Mouse (Mus musculus): ENCODE data around the gene Cstf1. TPM values are rescaled to one million over a fixed set of nuclear protein-coding genes. Genes with fewer than 3 reads are reported as not detected.

Cstf1 gene
- polyA plus RNA-seq, 1 experiment from 2014 or later: 19.4 TPM

DNA sequence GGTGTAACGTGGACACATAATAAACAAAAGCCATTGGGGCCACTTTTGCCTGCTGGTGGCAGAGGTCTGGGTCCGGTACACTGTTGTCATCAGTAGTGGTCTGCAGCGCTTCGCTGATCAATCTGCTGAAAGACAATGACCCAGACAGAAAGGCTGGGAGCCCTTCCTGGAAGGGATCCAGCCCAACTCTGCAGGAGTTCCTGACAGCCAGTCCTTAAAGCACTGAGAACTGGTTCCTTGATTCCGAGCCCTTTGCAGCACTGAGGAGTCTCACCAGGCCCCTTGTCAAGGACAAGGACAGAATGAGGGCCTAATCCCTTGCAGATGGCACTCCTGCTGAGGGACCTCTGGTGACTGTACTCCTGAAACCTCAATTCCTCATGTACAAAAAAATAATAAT, 28.9 kb upstream of the Cstf1 start:
- H3K27ac ChIP-seq (ENCODE audit: low read length): no peak overlapping the region
- 56% methylated on average over 5 of the region's 5 CpGs for WGBS

DNA sequence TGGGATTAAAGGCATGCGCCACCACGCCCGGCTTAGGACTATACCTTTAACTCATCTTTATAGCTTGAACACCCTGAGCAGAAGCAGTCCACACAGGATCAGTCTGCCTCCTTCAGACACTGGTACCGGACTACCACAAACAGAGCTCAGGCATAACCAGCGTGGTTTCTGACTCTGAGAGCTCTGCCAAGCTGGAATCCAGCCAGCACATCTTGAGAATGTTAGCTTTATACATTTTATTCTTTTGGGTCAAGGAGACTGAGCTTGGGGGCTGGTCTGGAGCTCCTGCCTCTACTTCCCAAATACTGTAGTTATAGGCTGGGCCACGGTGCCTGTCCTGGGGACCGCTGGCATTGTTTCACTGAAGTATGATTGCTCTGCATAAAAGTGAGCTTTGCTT, 26.7 kb upstream of the Cstf1 start:
- WGBS: 78% methylated on average over 7 of the region's 7 CpGs
- H3K4me2 ChIP-seq (replicated peaks; ENCODE audit: low read depth, low read length): no peak overlapping the region
- H3K36me3 ChIP-seq (ENCODE audit: insufficient read depth, low read length): no peaks in the 10 kb centered on the region
- H3K9ac ChIP-seq (replicated peaks; ENCODE audit: low read depth): no peak overlapping the region
- no peaks in the 10 kb centered on the region for H3K27me3 ChIP-seq (replicated peaks; ENCODE audit: insufficient read depth, low read length)
- TF ChIP-seq EP300 (IDR thresholded peaks at IDR 0.05) (no peak), CTCF (IDR thresholded peaks at IDR 0.05) (no peak)
- H3K9me3 ChIP-seq (ENCODE audit: low read length): no peaks in the 10 kb centered on the region
- no peak for ATAC-seq
- peak; percentile 19 for DNase-seq (ENCODE audit: low spot score)
- no peak overlapping the region for H3K4me3 ChIP-seq (ENCODE audit: low read depth, low read length)
- H3K27ac ChIP-seq (ENCODE audit: low read length): no peak overlapping the region
- H3K4me1 ChIP-seq (ENCODE audit: insufficient read depth, low read depth, low read length): peaks cover 7% of the 10 kb centered on the region; the same call in 1 of the 2 replicates

More for the DNA sequence above, 28.9 kb upstream of the Cstf1 start:
- Histone ChIP-seq H3K36me3 (ENCODE audit: insufficient read depth, low read length) (no peaks in the 10 kb centered on the region), H3K9ac (replicated peaks; ENCODE audit: low read depth) (no peak overlapping the region), H3K4me2 (replicated peaks; ENCODE audit: low read depth, low read length) (no peak overlapping the region), H3K4me1 (ENCODE audit: insufficient read depth, low read depth, low read length) (peaks cover 7% of the 10 kb centered on the region; the same call in 1 of the 2 replicates), H3K27me3 (replicated peaks; ENCODE audit: insufficient read depth, low read length) (no peaks in the 10 kb centered on the region), H3K9me3 (ENCODE audit: low read length) (no peaks in the 10 kb centered on the region), H3K4me3 (ENCODE audit: low read depth, low read length) (no peak overlapping the region)
- no peak for TF ChIP-seq EP300 (IDR thresholded peaks at IDR 0.05)
- TF ChIP-seq CTCF (IDR thresholded peaks at IDR 0.05): no peak
- no peak for DNase-seq (ENCODE audit: low spot score)
- ATAC-seq: no peak

DNA sequence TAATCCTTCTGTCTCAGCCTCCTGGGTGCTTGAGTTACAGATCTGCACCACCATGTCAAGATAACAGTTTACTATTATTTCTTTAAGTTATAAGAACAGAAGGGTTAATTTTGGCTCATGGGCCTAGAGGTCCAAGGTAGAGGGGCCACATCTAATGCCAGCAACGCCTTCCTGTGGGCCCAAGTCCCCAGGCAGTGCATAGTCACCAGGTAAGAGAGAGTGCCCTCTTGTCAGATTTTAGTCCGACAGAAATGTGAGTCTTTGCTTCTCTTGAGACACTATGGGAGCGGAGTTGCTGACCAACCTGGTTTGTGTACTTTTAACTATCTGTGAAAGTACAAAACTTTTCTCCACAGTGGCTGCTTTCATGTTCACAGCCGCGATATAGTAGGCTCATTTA, 25.8 kb upstream of the Cstf1 start:
- peaks cover 12% of the 10 kb centered on the region; the same call in 1 of the 2 replicates for H3K4me1 ChIP-seq (ENCODE audit: insufficient read depth, low read depth, low read length)
- H3K9ac ChIP-seq (replicated peaks; ENCODE audit: low read depth): 0 out of 2 replicates have a peak overlapping the region, but pooled peaks have one; percentile 8
- ATAC-seq (no peak), DNase-seq (ENCODE audit: low spot score) (no peak)
- TF ChIP-seq EP300 (IDR thresholded peaks at IDR 0.05): no peak
- TF ChIP-seq CTCF (IDR thresholded peaks at IDR 0.05): no peak
- no peaks in the 10 kb centered on the region for H3K27me3 ChIP-seq (replicated peaks; ENCODE audit: insufficient read depth, low read length)
- peak overlapping the region; percentile 41 for H3K4me2 ChIP-seq (replicated peaks; ENCODE audit: low read depth, low read length)
- H3K9me3 ChIP-seq (ENCODE audit: low read length): no peaks in the 10 kb centered on the region
- H3K36me3 ChIP-seq (ENCODE audit: insufficient read depth, low read length): no peaks in the 10 kb centered on the region
- peak overlapping the region; percentile 44; the same call in 1 of the 2 replicates for H3K27ac ChIP-seq (ENCODE audit: low read length)
- WGBS: 25% methylated on average over 5 of the region's 5 CpGs
- no peak overlapping the region for H3K4me3 ChIP-seq (ENCODE audit: low read depth, low read length)

DNA sequence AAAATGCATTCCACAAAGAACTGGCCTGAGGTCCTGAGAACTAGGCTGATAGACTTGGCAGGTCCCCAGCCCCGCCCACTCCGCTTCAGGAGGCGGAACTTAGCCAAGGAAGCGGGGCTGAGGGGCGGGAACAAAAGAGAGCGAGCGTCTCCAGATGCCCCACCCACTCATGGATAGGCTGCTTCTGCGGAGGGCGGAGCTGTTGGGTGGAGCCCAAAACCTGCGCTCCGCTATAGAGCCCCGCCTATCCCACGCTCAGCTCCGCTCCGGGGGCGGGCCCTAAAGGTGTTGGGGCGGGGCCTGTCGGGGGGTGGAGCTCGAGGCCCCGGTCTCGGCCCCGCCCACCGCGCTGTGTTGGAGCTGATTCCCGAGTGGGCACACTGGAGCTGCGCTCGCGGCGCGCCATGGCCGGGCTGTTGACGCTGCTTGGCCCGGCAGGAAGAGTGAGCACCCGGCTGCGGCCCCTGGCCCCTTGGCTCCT, 25.2 kb upstream of the Cstf1 start, which contains the start of gene Fam210b:
Gene Fam210b (plus strand): TSS at position 308 of the 481 bp plus-strand sequence.
- H3K27ac ChIP-seq (ENCODE audit: low read length): peak within 1 kb of the TSS; percentile 78
- no peaks in the 10 kb centered on the region for H3K36me3 ChIP-seq (ENCODE audit: insufficient read depth, low read length)
- H3K9ac ChIP-seq (replicated peaks; ENCODE audit: low read depth): peak within 1 kb of the TSS; percentile 79
- peak; percentile 97 for ATAC-seq
- H3K4me3 ChIP-seq (ENCODE audit: low read depth, low read length): peak within 1 kb of the TSS; percentile 77
- no peaks in the 10 kb centered on the region for H3K27me3 ChIP-seq (replicated peaks; ENCODE audit: insufficient read depth, low read length)
- peak; percentile 100 for DNase-seq (ENCODE audit: low spot score)
- WGBS: under 1% methylated on average over 32 of the region's 35 CpGs
- H3K4me2 ChIP-seq (replicated peaks; ENCODE audit: low read depth, low read length): peak within 1 kb of the TSS; percentile 93
- peaks cover 12% of the 10 kb centered on the region; the same call in 1 of the 2 replicates for H3K4me1 ChIP-seq (ENCODE audit: insufficient read depth, low read depth, low read length)
- TF ChIP-seq CTCF (IDR thresholded peaks at IDR 0.05) (no peak), EP300 (IDR thresholded peaks at IDR 0.05) (no peak)
- H3K9me3 ChIP-seq (ENCODE audit: low read length): no peaks in the 10 kb centered on the region

DNA sequence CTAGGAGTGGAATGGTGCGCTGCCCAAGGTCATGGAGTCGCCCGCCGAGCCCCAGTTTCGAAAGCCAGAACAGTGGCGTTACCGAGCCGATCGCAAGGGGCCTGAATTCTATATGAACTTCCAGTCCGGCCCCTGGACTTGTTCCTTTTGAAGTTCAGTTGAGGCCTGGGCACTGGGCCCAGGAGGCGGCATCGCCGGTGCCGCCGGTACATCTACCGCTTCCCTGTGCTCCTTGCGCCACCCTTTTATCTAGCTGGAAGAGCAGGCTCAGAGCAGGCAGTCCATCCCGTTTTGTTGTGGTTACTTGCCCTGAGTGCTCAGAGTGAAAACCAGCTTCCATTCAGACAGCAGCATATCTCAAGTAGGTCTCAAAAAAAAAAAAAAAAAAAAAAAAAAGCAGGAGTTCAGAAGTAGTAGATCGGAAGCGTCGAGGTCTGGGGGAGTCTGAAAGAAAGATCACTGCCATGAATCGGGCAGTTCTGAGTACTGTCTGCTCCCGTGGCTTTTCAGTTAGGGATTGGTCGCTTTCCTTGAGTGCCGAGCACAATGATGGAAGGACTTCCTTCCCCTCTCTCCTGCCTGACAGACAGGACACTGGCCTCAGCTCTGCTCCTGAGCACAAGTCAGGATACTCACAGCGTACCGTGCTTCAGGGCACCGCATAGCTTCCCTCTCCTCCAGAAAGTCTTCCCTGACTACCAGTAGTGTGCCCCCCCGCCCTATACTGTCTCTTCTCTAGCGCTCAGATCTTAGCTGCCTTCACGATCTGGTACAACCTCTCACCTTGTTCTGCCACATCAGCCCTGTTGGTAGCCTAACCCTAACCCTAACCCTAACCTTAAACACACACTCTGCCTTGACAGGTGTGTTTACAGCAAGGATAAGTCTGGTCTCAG, 24.2 kb upstream of the Cstf1 start:
- TF ChIP-seq EP300 (IDR thresholded peaks at IDR 0.05) (no peak), CTCF (IDR thresholded peaks at IDR 0.05) (no peak)
- Histone ChIP-seq H3K36me3 (ENCODE audit: insufficient read depth, low read length) (no peaks in the 10 kb centered on the region), H3K4me3 (ENCODE audit: low read depth, low read length) (peak overlapping the region; percentile 77), H3K9me3 (ENCODE audit: low read length) (no peaks in the 10 kb centered on the region), H3K27ac (ENCODE audit: low read length) (peak overlapping the region; percentile 78), H3K9ac (replicated peaks; ENCODE audit: low read depth) (peak overlapping the region; percentile 79), H3K4me2 (replicated peaks; ENCODE audit: low read depth, low read length) (peak overlapping the region; percentile 93), H3K27me3 (replicated peaks; ENCODE audit: insufficient read depth, low read length) (no peaks in the 10 kb centered on the region), H3K4me1 (ENCODE audit: insufficient read depth, low read depth, low read length) (peaks cover 12% of the 10 kb centered on the region; the same call in 1 of the 2 replicates)
- DNase-seq (ENCODE audit: low spot score): peak; percentile 58
- ATAC-seq: no peak
- WGBS: 8% methylated on average over 31 of the region's 31 CpGs

DNA sequence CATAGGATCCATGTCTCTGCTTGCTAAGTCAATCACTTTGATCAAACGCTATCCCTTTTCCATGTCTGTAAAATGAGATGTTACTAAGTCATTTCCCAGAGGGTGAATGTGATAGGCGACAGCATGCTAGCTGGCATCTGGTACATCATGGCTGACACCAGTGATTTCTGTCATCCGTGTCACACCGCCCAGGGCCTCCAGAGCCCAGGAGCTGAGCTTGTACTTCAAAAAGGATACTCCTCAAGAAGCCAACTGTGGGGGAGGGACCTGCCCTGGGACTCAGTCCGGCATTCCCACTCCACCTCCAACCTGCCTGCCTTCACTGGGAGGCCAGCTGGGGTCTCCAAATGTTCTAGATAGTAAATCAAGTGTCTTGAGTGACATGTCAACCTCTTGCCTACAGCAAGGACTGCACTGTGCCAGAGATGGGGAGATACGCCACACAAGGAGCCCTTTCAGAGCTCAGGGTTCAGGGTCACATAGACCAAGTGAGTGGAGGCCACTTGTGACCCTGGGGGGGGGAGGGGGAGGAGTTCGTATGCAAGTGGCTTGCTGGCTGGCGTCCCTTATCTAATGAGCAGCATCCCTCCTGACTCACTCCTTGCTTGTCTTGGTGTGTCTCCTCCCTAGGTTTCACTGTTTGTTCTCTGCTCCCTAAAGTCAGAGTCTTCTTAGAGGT, 23.4 kb upstream of the Cstf1 start:
- Histone ChIP-seq H3K9ac (replicated peaks; ENCODE audit: low read depth) (no peak overlapping the region), H3K4me3 (ENCODE audit: low read depth, low read length) (peak overlapping the region; percentile 77), H3K9me3 (ENCODE audit: low read length) (no peaks in the 10 kb centered on the region), H3K36me3 (ENCODE audit: insufficient read depth, low read length) (no peaks in the 10 kb centered on the region), H3K27ac (ENCODE audit: low read length) (peak overlapping the region; percentile 78; the same call in 1 of the 2 replicates), H3K4me1 (ENCODE audit: insufficient read depth, low read depth, low read length) (peaks cover 12% of the 10 kb centered on the region; the same call in 1 of the 2 replicates), H3K4me2 (replicated peaks; ENCODE audit: low read depth, low read length) (peak overlapping the region; percentile 93), H3K27me3 (replicated peaks; ENCODE audit: insufficient read depth, low read length) (no peaks in the 10 kb centered on the region)
- ATAC-seq: no peak
- DNase-seq (ENCODE audit: low spot score): peak; percentile 47
- WGBS: 48% methylated on average over 8 of the region's 8 CpGs
- TF ChIP-seq CTCF (IDR thresholded peaks at IDR 0.05) (no peak), EP300 (IDR thresholded peaks at IDR 0.05) (no peak)
